Mouse (Mus musculus) forebrain, embryonic 15.5 days (tissue): ENCODE results near the gene Cobll1. TPM values are rescaled to one million over a fixed set of nuclear protein-coding genes. Genes with fewer than 3 reads are reported as not detected.
A peak's percentile ranks its signal among the peaks of the same experiment; 100 is the strongest.

Source experiments
- ATAC-seq: fragments of 200-750 bp; cut with Nextera tagmentation; replicated peaks from 2 replicates; pipeline ENCODE4 v1.8.0; 2017; ENCODE audit warnings: mild to moderate bottlenecking, moderate TSS enrichment, moderate library complexity
- H3K27ac ChIP-seq: fragments of 300-500 bp; sonication (generic); replicated peaks from 2 replicates; pipeline ENCODE4 v1.5.1; 2015; ENCODE audit warnings: mild to moderate bottlenecking, inconsistent platforms
- H3K27me3 ChIP-seq: fragments of 300-500 bp; sonication (generic); 2 replicates; pipeline ENCODE4 v1.6.1; 2015; ENCODE audit warnings: inconsistent platforms
- H3K36me3 ChIP-seq: fragments of 300-500 bp; sonication (generic); 2 replicates; pipeline ENCODE4 v1.6.1; 2015; ENCODE audit warnings: mild to moderate bottlenecking, inconsistent platforms
- H3K4me1 ChIP-seq: fragments of 300-500 bp; sonication (generic); 2 replicates; pipeline ENCODE4 v1.6.1; 2015; ENCODE audit warnings: inconsistent platforms
- H3K4me2 ChIP-seq: fragments of 300-500 bp; sonication (generic); replicated peaks from 2 replicates; pipeline ENCODE4 v1.6.1; 2015; ENCODE audit warnings: mild to moderate bottlenecking, inconsistent platforms
- H3K4me3 ChIP-seq: fragments of 300-500 bp; sonication (generic); 2 replicates; pipeline ENCODE4 v1.5.1; 2015; ENCODE audit warnings: mild to moderate bottlenecking, inconsistent platforms
- H3K9ac ChIP-seq: fragments of 300-500 bp; sonication (generic); replicated peaks from 2 replicates; pipeline ENCODE4 v1.6.1; 2015; ENCODE audit warnings: mild to moderate bottlenecking, inconsistent platforms
- H3K9me3 ChIP-seq: fragments of 300-500 bp; sonication (generic); 2 replicates; pipeline ENCODE4 v1.6.1; 2016; ENCODE audit warnings: inconsistent platforms
- WGBS: fragments of 180-500 bp; shearing (Covaris S2); methylation state at CpG from one replicate; pipeline ENCODE4 v1.1.7; 2015; ENCODE audit warnings: mixed read lengths; 5-methylcytosine and 5-hydroxymethylcytosine counted together
- polyA plus RNA-seq: library from polyadenylated mRNA; unstranded; fragments of >200 nt; fragmentation: Nextera tagmentation; extraction: Ambion mirVana; gene quantifications from 2 replicates; pipeline ENCODE4 v1.2.1, GENCODE M21; 2015

Cobll1 gene
- polyA plus RNA-seq, 1 experiment from 2014 or later: 2.5 TPM

DNA sequence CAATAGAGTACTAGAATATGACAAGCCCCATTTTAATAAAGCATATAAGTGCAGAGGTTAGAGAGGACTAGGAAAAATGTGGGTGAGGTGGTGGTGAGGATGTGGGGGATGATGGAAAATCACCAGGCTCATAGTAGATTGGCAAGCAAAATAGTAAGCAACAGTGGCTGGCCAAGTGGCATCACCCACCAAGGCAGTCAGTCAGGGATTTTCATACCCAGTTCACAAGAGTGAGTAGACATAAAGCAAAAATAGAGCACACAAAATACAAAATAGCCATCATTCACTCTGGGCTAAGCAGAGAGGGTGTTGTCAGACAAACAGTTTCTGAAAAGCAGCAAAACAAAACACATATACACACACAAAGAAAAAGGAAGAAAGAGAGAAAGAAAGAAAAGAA, 51.6 kb downstream of the Cobll1 start:
- no peak for ATAC-seq
- Histone ChIP-seq H3K4me3 (no peak overlapping the region), H3K36me3 (no peaks in the 10 kb centered on the region), H3K27ac (no peak overlapping the region), H3K9me3 (no peaks in the 10 kb centered on the region), H3K27me3 (no peaks in the 10 kb centered on the region), H3K4me2 (no peak overlapping the region), H3K4me1 (peaks cover 5% of the 10 kb centered on the region; the same call in 1 of the 2 replicates), H3K9ac (no peak overlapping the region)

DNA sequence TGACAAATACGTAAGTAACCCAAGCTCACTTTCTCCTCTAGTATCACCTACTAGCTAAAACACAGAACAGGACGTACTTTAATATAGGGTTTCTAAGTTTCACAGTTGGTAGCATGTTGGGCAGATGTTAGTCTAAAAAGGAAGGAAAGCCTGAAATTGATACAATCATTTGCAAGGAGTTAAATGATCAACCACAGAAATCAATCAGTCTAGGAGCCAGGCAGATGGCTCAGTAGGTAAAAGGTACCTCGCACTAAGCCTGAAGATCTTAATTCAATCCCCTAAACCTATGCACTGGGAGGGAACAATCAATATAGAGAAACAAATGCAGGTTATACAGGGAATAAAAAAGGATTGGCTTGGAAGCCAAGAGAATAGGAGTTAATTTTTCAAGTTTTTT, 52.0 kb downstream of the Cobll1 start:
- H3K36me3 ChIP-seq: no peaks in the 10 kb centered on the region

GRCm38 (mm10) chr2:65182747-65183146, 56.5 kb downstream of the Cobll1 start:
- no peak overlapping the region for H3K4me2 ChIP-seq
- no peaks in the 10 kb centered on the region for H3K9me3 ChIP-seq
- no peak overlapping the region for H3K4me3 ChIP-seq
- H3K36me3 ChIP-seq: no peaks in the 10 kb centered on the region
- H3K27ac ChIP-seq: no peak overlapping the region
- H3K4me1 ChIP-seq: peaks cover 17% of the 10 kb centered on the region
- WGBS: 19% methylated on average over 2 of the region's 2 CpGs
- no peaks in the 10 kb centered on the region for H3K27me3 ChIP-seq
- peak; percentile 36 for ATAC-seq
- no peak overlapping the region for H3K9ac ChIP-seq

More for the DNA sequence above, 52.0 kb downstream of the Cobll1 start:
- no peaks in the 10 kb centered on the region for H3K27me3 ChIP-seq
- H3K4me2 ChIP-seq: no peak overlapping the region
- 90% methylated on average over 3 of the region's 3 CpGs for WGBS
- no peak overlapping the region for H3K4me3 ChIP-seq
- H3K9me3 ChIP-seq: no peaks in the 10 kb centered on the region
- no peak overlapping the region for H3K27ac ChIP-seq
- peaks cover 8% of the 10 kb centered on the region; the same call in 1 of the 2 replicates for H3K4me1 ChIP-seq
- ATAC-seq: no peak
- H3K9ac ChIP-seq: no peak overlapping the region

DNA sequence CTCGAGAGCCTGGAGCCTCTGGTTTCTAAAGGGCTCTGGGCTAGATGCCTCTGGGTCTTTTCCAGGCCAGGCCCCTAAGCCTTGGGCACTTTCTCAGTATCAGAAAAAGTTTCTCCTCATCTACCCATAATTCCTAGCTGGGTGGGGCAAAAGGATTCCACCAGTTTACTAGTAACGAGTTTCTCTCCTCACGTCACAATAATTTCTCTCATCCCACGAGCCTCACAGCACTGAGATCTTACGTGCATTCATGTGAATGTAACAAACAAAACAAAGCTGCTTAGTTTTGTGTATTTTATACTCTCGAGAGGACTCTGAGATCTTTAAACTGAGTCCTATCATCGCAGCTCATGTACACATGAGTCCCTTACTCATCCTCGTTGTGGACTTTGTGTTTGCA, 57.5 kb downstream of the Cobll1 start:
- H3K36me3 ChIP-seq: no peaks in the 10 kb centered on the region
- no peak for ATAC-seq
- no peak overlapping the region for H3K4me3 ChIP-seq
- no peak overlapping the region for H3K4me2 ChIP-seq
- no peaks in the 10 kb centered on the region for H3K27me3 ChIP-seq
- H3K9ac ChIP-seq: no peak overlapping the region
- H3K9me3 ChIP-seq: no peaks in the 10 kb centered on the region
- 69% methylated on average over 8 of the region's 8 CpGs for WGBS
- peaks cover 17% of the 10 kb centered on the region for H3K4me1 ChIP-seq
- H3K27ac ChIP-seq: 0 out of 2 replicates have a peak overlapping the region, but pooled peaks have one; percentile 27

DNA sequence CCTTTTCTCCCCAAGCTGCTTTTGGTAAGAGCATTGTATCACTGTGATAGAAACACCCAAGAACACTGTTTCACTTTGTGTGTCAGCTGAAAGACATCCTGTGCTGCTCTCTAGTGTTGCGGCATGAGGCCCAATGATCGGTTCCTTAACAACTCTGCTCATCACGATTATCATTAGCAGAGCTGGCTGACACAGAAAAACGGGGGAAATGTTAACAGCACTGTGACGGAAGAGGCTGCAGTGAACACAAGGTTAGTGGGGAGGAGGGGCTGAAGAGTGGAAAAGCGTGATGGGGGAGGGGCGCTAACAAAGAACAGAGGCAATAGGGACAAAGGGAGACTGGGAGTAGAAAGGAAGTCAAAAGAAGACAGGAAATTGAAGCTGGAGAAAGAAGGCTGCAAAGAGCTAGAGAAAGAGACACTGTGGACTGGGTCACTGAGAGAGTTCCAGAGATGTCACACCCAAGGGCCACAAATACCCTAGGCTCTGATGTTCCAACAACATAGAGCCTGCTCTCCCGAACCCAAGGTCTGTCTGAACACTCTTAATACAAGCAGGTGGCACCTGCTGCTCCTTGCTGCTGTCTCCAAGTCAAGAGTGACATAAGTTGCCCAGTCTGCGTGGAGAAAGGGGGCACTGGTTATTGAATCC, 58.0 kb downstream of the Cobll1 start:
- WGBS: 31% methylated on average over 9 of the region's 9 CpGs
- H3K9ac ChIP-seq: no peak overlapping the region
- no peaks in the 10 kb centered on the region for H3K27me3 ChIP-seq
- ATAC-seq: peak; percentile 74
- no peaks in the 10 kb centered on the region for H3K9me3 ChIP-seq
- no peak overlapping the region for H3K4me3 ChIP-seq
- H3K27ac ChIP-seq: peak overlapping the region; percentile 27; the same call in 1 of the 2 replicates
- H3K4me1 ChIP-seq: peaks cover 17% of the 10 kb centered on the region
- no peaks in the 10 kb centered on the region for H3K36me3 ChIP-seq
- H3K4me2 ChIP-seq: peak overlapping the region; percentile 20; the same call in 1 of the 2 replicates

- H3K9me3 ChIP-seq: no peaks in the 10 kb centered on the region
- no peak overlapping the region for H3K4me2 ChIP-seq
- H3K27ac ChIP-seq: no peak overlapping the region
- no peak overlapping the region for H3K9ac ChIP-seq
- ATAC-seq: no peak
- no peaks in the 10 kb centered on the region for H3K36me3 ChIP-seq
- no peaks in the 10 kb centered on the region for H3K27me3 ChIP-seq
- no peaks in the 10 kb centered on the region for H3K4me1 ChIP-seq
- 68% methylated on average over 5 of the region's 5 CpGs for WGBS
- no peak overlapping the region for H3K4me3 ChIP-seq
These were observed 63.6 kb downstream of the Cobll1 start for GRCm38 (mm10) chr2:65175645-65176044.

- H3K27me3 ChIP-seq: no peaks in the 10 kb centered on the region
- no peak for ATAC-seq
- no peak overlapping the region for H3K9ac ChIP-seq
- no peak overlapping the region for H3K4me3 ChIP-seq
- H3K36me3 ChIP-seq: no peaks in the 10 kb centered on the region
- no peak overlapping the region for H3K4me2 ChIP-seq
- H3K27ac ChIP-seq: no peak overlapping the region
- no peaks in the 10 kb centered on the region for H3K4me1 ChIP-seq
- H3K9me3 ChIP-seq: no peaks in the 10 kb centered on the region
- 94% methylated on average over 6 of the region's 6 CpGs for WGBS
These were observed 67.1 kb downstream of the Cobll1 start for GRCm38 (mm10) chr2:65172071-65172470.

DNA sequence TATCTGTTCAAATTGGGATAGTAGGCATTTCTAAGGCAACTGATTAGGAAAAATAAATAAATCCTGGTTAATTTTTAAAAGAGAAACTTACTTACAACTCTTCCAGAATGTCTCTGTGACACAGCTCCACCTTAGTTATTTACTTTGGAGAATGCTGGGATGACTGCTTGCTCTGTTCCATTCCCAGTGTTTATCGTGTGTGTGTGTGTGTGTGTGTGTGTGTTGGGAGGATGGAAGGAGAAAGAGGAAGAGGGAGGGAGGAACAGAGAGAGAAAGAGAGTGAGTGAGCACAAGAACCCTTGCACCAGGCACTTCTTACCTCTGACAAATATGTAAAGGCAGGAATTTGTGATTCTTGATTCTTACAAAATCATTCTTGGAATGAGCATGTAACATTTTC, 67.7 kb downstream of the Cobll1 start:
- Histone ChIP-seq H3K36me3 (no peaks in the 10 kb centered on the region), H3K4me3 (no peak overlapping the region), H3K4me2 (no peak overlapping the region), H3K27ac (no peak overlapping the region), H3K27me3 (no peaks in the 10 kb centered on the region), H3K4me1 (no peaks in the 10 kb centered on the region), H3K9me3 (no peaks in the 10 kb centered on the region), H3K9ac (no peak overlapping the region)
- ATAC-seq: no peak
- 72% methylated on average over 1 of the region's 1 CpGs for WGBS

- Histone ChIP-seq H3K9ac (no peak overlapping the region), H3K9me3 (no peaks in the 10 kb centered on the region), H3K4me1 (no peaks in the 10 kb centered on the region), H3K4me2 (no peak overlapping the region), H3K36me3 (no peaks in the 10 kb centered on the region), H3K27ac (no peak overlapping the region), H3K27me3 (no peaks in the 10 kb centered on the region), H3K4me3 (no peak overlapping the region)
- 90% methylated on average over 18 of the region's 18 CpGs for WGBS
- no peak for ATAC-seq
These were observed 68.3 kb downstream of the Cobll1 start for GRCm38 (mm10) chr2:65170693-65171456.

DNA sequence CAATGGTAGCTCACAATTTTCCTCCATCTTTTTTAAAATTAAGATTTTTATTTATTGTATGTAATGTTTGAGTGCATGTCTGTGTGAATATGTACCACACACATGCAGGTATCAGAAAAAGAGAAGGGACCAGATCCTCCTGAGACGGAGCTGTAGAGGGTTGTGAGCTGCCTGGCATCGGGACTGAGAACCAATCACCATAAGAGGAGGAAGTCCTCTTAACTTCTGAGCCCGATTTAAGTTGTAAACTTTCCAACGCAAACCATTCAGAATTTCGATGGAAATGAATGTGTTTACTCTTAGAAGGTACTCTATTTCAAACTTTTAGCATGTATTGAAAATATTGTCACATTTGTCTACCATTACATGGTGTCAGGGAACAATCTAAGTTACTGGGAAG, 68.9 kb downstream of the Cobll1 start:
- ATAC-seq: no peak
- Histone ChIP-seq H3K4me1 (no peaks in the 10 kb centered on the region), H3K27ac (no peak overlapping the region), H3K36me3 (no peaks in the 10 kb centered on the region), H3K4me2 (no peak overlapping the region), H3K9ac (no peak overlapping the region), H3K4me3 (no peak overlapping the region), H3K9me3 (no peaks in the 10 kb centered on the region), H3K27me3 (no peaks in the 10 kb centered on the region)
- 93% methylated on average over 5 of the region's 5 CpGs for WGBS

DNA sequence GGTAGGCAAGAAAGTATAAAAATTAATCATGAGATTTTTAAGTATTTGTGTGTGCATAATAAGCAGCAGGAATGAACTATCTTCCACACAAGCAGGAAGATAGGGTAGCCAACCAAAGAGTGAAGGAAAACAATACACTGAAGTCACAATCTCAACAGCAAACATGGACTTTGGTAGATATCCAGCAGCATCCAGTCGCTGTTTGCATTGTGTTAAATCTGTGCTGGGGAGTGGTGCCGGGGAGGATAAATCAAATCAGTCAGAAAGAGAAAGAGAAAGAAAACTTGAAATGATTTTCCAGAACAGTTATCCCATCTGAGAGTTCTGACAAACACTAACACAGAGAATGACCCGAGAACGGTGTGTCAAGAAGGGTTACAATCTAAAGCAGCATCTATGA, 75.2 kb downstream of the Cobll1 start:
- no peaks in the 10 kb centered on the region for H3K4me1 ChIP-seq
- no peaks in the 10 kb centered on the region for H3K36me3 ChIP-seq
- WGBS: 88% methylated on average over 4 of the region's 4 CpGs
- no peak overlapping the region for H3K27ac ChIP-seq
- H3K4me2 ChIP-seq: no peak overlapping the region
- no peak overlapping the region for H3K9ac ChIP-seq
- no peaks in the 10 kb centered on the region for H3K9me3 ChIP-seq
- no peak for ATAC-seq
- H3K27me3 ChIP-seq: no peaks in the 10 kb centered on the region
- no peak overlapping the region for H3K4me3 ChIP-seq

GRCm38 (mm10) chr2:65162625-65163024, 76.6 kb downstream of the Cobll1 start:
- no peak overlapping the region for H3K27ac ChIP-seq
- H3K4me2 ChIP-seq: no peak overlapping the region
- H3K27me3 ChIP-seq: no peaks in the 10 kb centered on the region
- H3K36me3 ChIP-seq: no peaks in the 10 kb centered on the region
- WGBS: 95% methylated on average over 5 of the region's 5 CpGs
- H3K4me3 ChIP-seq: no peak overlapping the region
- no peak for ATAC-seq
- no peaks in the 10 kb centered on the region for H3K4me1 ChIP-seq
- no peak overlapping the region for H3K9ac ChIP-seq
- no peaks in the 10 kb centered on the region for H3K9me3 ChIP-seq
